Mouse (Mus musculus) heart, adult 9 months (tissue): Measurements from ENCODE around the gene Elmod3.

ENCODE experiments used
- DNase-seq, 2 experiments: peaks; one replicate each; pipeline ENCODE4 v3.0.0; 2022; ENCODE audit warnings: low spot score in 2 of 2

Gene Elmod3

DNA sequence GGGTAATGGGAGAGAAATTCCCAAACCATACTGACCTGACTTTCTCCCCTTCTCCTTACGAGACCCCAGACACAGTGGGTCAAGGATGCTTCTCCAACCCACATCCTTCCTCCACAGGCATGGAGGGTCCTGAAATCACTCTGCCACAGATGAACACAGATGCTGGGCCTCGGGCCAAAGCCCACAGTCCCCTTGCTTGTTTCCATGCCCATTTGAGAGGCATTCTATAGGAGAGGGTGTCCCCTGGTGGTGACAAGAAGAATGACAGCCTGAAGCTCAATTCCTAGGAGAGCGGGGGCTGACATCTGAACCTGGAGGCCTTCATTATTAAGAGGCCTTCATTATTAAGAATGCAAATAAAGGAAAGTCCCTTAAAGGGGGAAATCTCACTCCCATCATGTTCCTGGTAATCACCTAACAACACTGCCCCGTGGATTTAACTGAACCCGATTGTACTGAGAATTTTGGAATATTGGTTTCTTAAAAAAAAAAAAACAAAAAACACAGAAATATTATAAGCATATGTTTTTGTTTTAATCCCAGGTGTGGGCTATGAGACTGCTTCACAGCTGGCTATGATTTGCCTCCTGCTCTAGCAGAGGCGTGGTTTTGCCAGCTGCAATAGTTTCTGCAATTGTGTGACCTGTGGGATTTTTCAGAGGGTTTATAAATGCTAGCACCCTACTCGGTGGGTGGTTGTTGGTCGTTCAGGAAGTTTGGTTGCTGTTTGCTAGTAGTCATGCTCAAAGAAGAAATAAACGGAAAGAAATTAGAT is 64.0 kb downstream of the Elmod3 start:
- DNase-seq: peak in 1 of 2 experiments; percentile 76

DNA sequence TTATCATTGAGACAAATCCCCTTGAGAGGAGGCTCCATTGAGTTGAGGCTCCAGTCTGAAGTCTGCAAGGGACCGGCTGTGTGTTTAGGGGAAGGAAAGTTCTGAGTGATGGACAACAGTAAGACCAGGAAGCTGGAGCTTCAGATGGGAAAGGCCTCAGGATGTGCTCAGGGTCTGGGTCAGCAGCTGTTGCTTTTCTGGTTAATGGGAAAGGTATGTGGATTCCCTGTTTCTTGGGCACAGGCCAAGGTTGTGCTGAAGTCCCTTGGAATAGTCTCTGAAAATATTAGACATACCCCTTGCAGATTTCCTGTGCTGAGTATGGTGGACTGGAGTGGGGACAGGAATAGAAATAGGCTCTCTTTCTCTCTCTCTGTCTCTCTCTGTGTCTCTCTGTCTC is 64.7 kb downstream of the Elmod3 start:
- DNase-seq: peak in 1 of 2 experiments; percentile 31

DNA sequence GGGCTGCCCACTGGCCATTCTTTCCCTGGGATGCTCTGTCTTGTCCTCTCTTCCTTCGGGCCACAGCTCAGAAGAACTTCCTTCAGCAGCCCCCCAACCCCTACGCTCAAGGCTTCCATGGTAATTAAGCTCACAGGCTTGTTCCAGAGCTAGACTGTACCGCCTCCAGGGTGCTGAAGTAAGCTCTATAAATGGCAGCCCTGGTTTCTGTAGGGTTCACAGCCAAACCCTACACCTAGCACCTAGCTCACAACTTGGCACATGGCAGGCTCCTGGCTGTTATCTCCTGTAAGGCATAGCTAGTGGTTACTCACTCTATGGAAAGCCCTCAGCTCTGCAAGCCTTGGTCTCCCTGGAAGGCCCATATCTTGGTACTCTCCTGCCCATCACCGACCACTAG is 65.6 kb downstream of the Elmod3 start:
- no peak for DNase-seq

DNA sequence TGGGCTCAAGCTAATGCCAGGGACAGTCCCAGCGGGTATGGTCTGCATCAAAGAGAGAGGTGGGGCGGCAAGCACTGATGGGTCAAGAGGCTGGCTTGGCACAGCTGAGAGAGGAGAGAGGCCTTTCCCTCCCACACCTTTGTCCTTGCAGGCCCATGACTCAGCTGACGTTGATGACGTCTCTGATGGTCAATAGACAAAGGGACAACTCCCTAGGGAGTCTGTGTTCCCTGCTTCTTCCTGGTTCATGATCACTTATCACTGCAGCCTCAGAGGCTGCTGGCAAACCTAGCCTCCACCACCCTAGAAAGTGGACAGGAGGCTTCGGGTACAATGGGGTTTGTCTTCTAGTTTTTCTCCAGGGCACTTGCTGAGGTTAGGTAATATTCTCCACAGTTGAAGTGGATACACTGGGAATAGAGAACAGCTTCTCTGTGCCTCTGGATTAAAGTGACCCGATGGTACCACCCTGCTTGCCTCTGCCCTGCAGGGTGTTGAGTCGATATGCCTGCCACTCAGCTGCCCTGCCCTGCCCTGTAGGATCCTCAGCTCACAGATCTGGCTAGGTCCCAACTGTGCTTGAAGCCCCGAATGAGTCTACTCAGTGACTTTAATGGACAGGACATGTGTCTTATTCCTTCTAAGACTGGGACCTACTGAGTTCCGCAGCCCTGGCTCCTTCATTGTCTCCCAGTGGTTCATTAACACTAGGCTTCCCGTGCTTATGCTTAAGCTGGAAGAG is 69.6 kb downstream of the Elmod3 start:
- peak; percentile 64 to 82 for DNase-seq

DNA sequence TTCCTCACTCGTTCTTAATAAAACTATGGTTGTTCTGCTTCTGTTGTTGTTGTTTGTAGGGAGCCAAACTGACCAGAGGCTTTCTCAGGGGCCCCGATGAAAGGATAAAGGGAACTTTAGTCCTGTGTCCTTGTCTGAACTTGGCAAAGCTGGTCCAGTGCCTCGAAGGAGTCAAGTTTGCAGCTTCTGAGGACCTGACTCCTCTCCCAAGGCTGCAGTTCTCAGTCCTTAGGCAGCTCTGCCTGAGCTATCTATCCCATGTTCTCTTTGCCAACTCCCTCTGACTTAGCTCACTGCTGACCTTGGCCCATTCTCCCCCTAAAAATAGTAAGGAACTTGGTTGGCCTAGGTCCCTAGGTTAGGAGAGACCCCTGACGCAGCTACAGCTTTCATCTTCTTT is 71.1 kb downstream of the Elmod3 start:
- DNase-seq: no peak

DNA sequence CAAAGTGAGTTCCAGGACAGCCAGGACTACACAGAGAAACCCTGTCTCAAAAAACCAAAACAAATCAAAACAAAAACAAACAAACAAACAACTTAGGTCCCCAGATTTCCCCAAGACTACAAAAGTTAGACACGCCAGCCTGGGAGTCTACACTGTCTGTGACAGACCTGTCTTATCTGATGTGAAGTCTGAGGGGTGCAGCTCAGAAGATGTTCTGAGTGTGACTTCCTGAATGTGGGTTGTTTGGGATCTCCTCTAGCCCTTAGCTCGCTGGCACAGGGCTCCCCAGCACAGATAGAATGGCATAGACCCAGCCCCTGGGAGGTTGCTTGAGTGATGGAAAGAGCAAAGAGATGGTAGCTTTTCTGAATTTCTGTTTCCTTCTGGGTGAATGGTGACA is 74.1 kb downstream of the Elmod3 start:
- no peak for DNase-seq

DNA sequence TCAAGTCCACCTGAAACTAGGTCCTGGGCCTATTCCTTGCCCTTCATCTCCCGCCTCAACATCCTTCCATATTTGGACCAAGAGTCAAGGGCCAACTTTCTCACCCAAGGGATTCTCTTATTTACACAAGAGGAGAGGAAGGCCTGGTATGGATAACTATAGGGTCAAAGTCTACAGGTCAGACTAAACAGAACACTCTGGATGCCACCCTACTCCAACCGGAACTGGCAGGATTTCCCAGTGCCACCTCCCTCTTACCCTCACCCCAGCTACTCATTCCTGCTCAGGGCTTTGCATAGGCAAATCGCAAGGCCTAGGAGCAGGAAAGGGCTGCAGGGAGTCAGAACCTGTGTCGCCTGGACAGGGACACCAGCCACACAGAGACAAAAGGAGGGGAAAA is 75.0 kb downstream of the Elmod3 start:
- no peak for DNase-seq

DNA sequence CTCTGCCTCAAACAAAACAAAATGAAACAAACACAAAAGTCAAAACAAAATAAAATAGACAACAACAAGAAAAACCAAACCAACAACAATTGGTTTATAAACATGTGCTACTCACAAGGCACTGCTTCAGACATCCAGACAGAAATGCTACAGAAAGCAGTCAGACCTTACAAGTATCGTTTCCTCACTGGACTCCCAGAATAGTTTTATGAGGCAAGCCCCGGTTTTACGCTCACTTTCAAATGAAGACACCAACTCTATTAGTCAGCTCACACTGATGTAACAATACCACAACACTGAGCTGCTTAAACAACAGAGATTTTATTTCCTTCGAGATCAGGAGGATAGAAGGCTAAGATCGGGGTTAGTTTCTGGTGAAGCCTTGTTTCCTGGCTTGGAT is 75.9 kb downstream of the Elmod3 start:
- no peak for DNase-seq

DNA sequence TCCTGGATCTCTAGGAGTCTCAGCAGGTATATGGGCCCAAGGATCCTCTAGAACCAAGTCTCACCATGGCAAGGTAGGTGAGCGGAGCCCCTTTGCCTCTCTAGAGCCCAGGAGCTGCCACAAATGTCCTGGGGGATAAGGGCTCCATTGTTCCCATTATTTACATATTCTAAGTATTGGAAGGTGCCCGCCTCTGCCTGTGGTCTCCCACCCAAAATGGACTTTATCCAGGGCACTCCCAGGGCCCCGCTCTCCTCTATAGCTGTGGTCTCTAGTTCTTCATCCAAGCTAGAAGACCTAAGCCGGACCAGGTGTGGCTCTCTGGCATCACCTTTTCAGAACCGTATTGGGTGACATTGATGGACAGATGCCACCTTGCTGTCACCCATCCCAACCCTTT is 76.6 kb downstream of the Elmod3 start, which contains the start of gene Sh2d6:
Gene Sh2d6 (minus strand): TSS at position 101 of the 400 bp plus-strand sequence.
- DNase-seq: no peak

DNA sequence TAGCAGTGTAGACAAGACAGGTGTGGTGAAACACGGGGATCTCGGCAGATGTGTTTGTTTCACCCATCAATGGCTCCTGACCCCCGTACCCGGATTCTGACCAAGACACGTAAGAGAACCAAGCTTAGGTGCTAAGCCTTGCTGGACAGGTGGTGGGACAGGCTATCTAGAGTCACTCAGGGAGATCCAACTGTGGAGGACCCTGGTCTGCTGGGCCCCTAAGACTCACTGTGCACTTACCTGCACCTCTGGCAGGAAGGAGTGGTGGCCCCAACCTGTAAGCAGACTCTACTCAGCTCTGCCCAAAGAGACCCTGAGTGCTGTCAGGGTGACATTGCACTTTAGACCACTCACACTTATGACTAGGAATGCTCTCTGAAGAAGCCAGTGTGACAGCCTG is 77.3 kb downstream of the Elmod3 start:
- no peak for DNase-seq

DNA sequence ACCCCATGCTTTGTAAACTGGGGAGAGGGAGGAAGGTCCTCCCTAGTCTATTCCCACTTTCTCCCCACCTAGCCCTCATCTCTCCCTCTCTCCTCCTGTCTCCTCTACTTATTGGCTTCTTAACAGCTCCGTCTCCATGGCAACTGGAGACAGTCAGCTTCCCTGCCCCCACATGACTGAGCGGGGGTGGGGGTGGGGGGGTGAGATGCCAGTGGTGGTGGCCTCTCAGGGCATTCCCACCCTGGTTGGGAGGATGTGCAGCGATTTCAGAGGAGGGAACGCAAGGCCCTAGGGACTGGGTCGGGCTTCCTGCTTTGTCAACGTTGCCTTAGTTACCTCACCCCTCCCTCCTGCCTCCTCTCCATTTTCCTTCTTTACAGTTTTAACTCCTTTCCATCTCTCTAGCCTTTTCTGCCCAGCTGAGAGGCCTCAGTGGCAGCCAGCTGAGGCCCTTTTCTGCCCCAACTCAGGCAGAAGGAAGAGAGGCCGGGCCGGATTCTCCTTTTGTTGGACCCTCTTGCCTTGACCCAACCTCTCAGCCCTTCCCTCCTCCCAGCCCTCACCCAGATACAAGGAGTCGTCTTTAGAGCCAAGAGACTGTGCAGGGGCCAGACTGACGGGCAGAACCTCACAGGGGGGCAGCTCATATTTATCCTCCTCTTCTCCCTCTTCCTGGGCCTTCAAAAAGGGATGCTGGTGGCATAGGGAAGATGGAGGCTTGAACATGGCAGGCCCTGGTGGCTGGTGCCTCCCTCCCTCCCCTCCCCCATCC is 78.1 kb downstream of the Elmod3 start:
- peak; percentile 68 to 69 for DNase-seq

DNA sequence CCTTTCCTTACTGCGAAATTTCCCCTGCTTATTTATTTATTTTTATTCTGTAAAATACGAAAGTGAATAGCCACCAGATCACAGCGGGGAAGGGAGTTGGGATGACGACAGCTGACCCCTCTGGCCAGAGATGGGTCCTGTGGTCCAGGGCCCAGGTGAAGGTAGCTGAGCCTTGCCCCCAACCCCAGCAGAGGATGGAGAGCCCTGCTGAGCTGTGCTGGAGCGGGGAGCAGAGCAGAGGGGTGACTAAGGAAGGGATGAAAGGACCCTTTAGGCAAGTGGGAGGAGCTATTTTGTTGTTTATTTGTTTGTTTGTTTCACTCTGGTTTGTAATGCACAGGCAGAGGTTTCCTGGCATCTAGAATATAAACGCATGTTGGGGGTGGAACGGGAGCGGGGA is 78.9 kb downstream of the Elmod3 start:
- no peak for DNase-seq

DNA sequence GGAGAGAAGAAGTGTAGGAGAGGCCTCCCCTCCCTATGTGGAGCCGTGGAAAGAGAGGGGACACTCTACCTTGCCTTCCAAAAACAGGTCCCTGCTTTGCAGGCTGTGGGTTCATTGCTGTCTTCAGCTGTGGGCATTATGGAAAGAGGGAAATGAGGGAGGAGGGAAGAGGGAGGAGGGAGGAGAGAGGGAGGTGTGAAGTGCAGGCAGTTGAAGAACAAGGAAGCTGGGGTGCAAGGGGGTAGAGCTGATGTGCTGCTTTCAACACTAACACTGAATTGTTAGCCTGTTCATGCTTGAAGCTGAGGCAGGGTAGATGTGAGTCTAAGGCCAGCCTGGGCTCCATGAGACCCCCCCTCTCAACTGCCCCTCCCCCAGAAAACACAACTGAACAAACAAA is 79.4 kb downstream of the Elmod3 start:
- no peak for DNase-seq
